Mouse (Mus musculus): ENCODE measurements around the gene Apoo. TPM values are rescaled to one million over a fixed set of nuclear protein-coding genes. Genes with fewer than 3 reads are reported as not detected.
"Not testable (repeated sequence)": the region's sequence is repeated elsewhere in the genome, so short reads cannot be mapped to it uniquely, and the experiment has no call there.

Gene Apoo
- polyA plus RNA-seq (2016; fragmentation: Nextera tagmentation; extraction: Ambion mirVana) = 94.1 and 101 TPM in 2 replicates

GRCm38 (mm10) chrX:94366670-94367241 lies at the start of gene Apoo, which contains the start of gene Fam90a1b:
Apoo (plus strand) TSS chrX:94367117.
Fam90a1b (minus strand) TSS chrX:94366777.
- Histone ChIP-seq H3K4me1 (replicated peaks) (peaks cover 5% of the 10 kb centered on the region; the same call in 1 of the 2 replicates), H3K4me2 (peak within 1 kb of the TSS; percentile 52), H3K27ac (peak within 1 kb of the TSS; percentile 74; the same call in 1 of the 2 replicates), H3K9ac (replicated peaks) (peak within 1 kb of the TSS; percentile 48), H3K9me3 (no peaks in the 10 kb centered on the region), H3K27me3 (peaks cover 62% of the 10 kb centered on the region), H3K4me3 (replicated peaks) (peak within 1 kb of the TSS; percentile 51), H3K36me3 (no peaks in the 10 kb centered on the region)
- ATAC-seq (ENCODE audit: insufficient number of reproducible peaks, insufficient read depth, low FRiP score, low TSS enrichment, low read depth) = peak; percentile 99
- 12% methylated on average over 43 of the region's 46 CpGs for WGBS

GRCm38 (mm10) chrX:94321036-94321902 lies 45.6 kb upstream of the Apoo start:
- no peak overlapping the region for H3K9ac ChIP-seq (replicated peaks)
- no peaks in the 10 kb centered on the region for H3K36me3 ChIP-seq
- H3K9me3 ChIP-seq = no peaks in the 10 kb centered on the region
- no peak for ATAC-seq (ENCODE audit: insufficient number of reproducible peaks, insufficient read depth, low FRiP score, low TSS enrichment, low read depth)
- WGBS = 86% methylated on average over 11 of the region's 11 CpGs
- H3K4me1 ChIP-seq (replicated peaks) = no peaks in the 10 kb centered on the region
- no peak overlapping the region for H3K27ac ChIP-seq
- H3K27me3 ChIP-seq = peaks cover 45% of the 10 kb centered on the region
- H3K4me2 ChIP-seq = no peak overlapping the region
- no peak overlapping the region for H3K4me3 ChIP-seq (replicated peaks)

- H3K4me1 ChIP-seq (replicated peaks); H3K9ac ChIP-seq (replicated peaks); H3K4me3 ChIP-seq (replicated peaks); H3K27ac ChIP-seq; H3K9me3 ChIP-seq; ATAC-seq (ENCODE audit: insufficient number of reproducible peaks, insufficient read depth, low FRiP score, low TSS enrichment, low read depth); H3K4me2 ChIP-seq; H3K36me3 ChIP-seq: not testable (repeated sequence)
- H3K27me3 ChIP-seq = peaks cover 27% of the 10 kb centered on the region
- 79% methylated on average over 4 of the region's 4 CpGs for WGBS
Observed at GRCm38 (mm10) chrX:94343638-94344037, 23.3 kb upstream of the Apoo start.

- Histone ChIP-seq H3K4me3 (replicated peaks) (peak overlapping the region; percentile 22), H3K36me3 (no peaks in the 10 kb centered on the region), H3K9me3 (no peaks in the 10 kb centered on the region), H3K4me1 (replicated peaks) (peaks cover 5% of the 10 kb centered on the region; the same call in 1 of the 2 replicates), H3K9ac (replicated peaks) (no peak overlapping the region), H3K4me2 (peak overlapping the region; percentile 52), H3K27me3 (peaks cover 60% of the 10 kb centered on the region), H3K27ac (no peak overlapping the region)
- ATAC-seq (ENCODE audit: insufficient number of reproducible peaks, insufficient read depth, low FRiP score, low TSS enrichment, low read depth) = no peak
- WGBS = 25% methylated on average over 14 of the region's 14 CpGs
Observed at GRCm38 (mm10) chrX:94365381-94365925, 1.5 kb upstream of the Apoo start.

GRCm38 (mm10) chrX:94366029-94366428 lies 888 bp upstream of the Apoo start:
- H3K9me3 ChIP-seq = no peaks in the 10 kb centered on the region
- H3K4me2 ChIP-seq = peak overlapping the region; percentile 52
- H3K27ac ChIP-seq = no peak overlapping the region
- peak overlapping the region; percentile 22 for H3K4me3 ChIP-seq (replicated peaks)
- no peak overlapping the region for H3K9ac ChIP-seq (replicated peaks)
- ATAC-seq (ENCODE audit: insufficient number of reproducible peaks, insufficient read depth, low FRiP score, low TSS enrichment, low read depth) = no peak
- WGBS = 14% methylated on average over 16 of the region's 16 CpGs
- peaks cover 61% of the 10 kb centered on the region for H3K27me3 ChIP-seq
- H3K4me1 ChIP-seq (replicated peaks) = peaks cover 5% of the 10 kb centered on the region; the same call in 1 of the 2 replicates
- no peaks in the 10 kb centered on the region for H3K36me3 ChIP-seq

- H3K4me1 ChIP-seq (replicated peaks) = peaks cover 5% of the 10 kb centered on the region; the same call in 1 of the 2 replicates
- H3K9me3 ChIP-seq = no peaks in the 10 kb centered on the region
- no peaks in the 10 kb centered on the region for H3K36me3 ChIP-seq
- H3K4me3 ChIP-seq (replicated peaks) = peak overlapping the region; percentile 51
- peaks cover 57% of the 10 kb centered on the region for H3K27me3 ChIP-seq
- peak overlapping the region; percentile 50 for H3K4me2 ChIP-seq
- ATAC-seq (ENCODE audit: insufficient number of reproducible peaks, insufficient read depth, low FRiP score, low TSS enrichment, low read depth) = no peak; the same call in none of the 2 replicates
- peak overlapping the region; percentile 74; the same call in 1 of the 2 replicates for H3K27ac ChIP-seq
- H3K9ac ChIP-seq (replicated peaks) = peak overlapping the region; percentile 48
- 23% methylated on average over 13 of the region's 17 CpGs for WGBS
Observed at GRCm38 (mm10) chrX:94367248-94367647, 331 bp downstream of the Apoo start.

- no peak for ATAC-seq (ENCODE audit: insufficient number of reproducible peaks, insufficient read depth, low FRiP score, low TSS enrichment, low read depth)
- H3K4me3 ChIP-seq (replicated peaks) = no peak overlapping the region
- H3K4me1 ChIP-seq (replicated peaks) = no peaks in the 10 kb centered on the region
- no peak overlapping the region for H3K4me2 ChIP-seq
- 90% methylated on average over 5 of the region's 5 CpGs for WGBS
- H3K27ac ChIP-seq = no peak overlapping the region
- H3K27me3 ChIP-seq = peaks cover 49% of the 10 kb centered on the region
- H3K9ac ChIP-seq (replicated peaks) = no peak overlapping the region
- H3K36me3 ChIP-seq = peaks cover 8% of the 10 kb centered on the region; the same call in 1 of the 2 replicates
- H3K9me3 ChIP-seq = no peaks in the 10 kb centered on the region
Observed at GRCm38 (mm10) chrX:94378734-94379133, 11.8 kb downstream of the Apoo start.

- Histone ChIP-seq H3K9ac (replicated peaks) (no peak overlapping the region), H3K9me3 (no peaks in the 10 kb centered on the region), H3K27ac (no peak overlapping the region), H3K4me2 (no peak overlapping the region), H3K4me1 (replicated peaks) (no peaks in the 10 kb centered on the region), H3K27me3 (peaks cover 2% of the 10 kb centered on the region), H3K36me3 (no peaks in the 10 kb centered on the region), H3K4me3 (replicated peaks) (no peak overlapping the region)
- 44% methylated on average over 3 of the region's 3 CpGs for WGBS
- ATAC-seq (ENCODE audit: insufficient number of reproducible peaks, insufficient read depth, low FRiP score, low TSS enrichment, low read depth) = no peak
Observed at GRCm38 (mm10) chrX:94408975-94409374, 42.1 kb downstream of the Apoo start.

GRCm38 (mm10) chrX:94420210-94420609 lies 53.3 kb downstream of the Apoo start:
- Histone ChIP-seq H3K4me2 (no peak overlapping the region), H3K9ac (replicated peaks) (no peak overlapping the region), H3K27me3 (peaks cover 10% of the 10 kb centered on the region), H3K36me3 (no peaks in the 10 kb centered on the region; the same call in 1 of the 2 replicates), H3K4me1 (replicated peaks) (no peaks in the 10 kb centered on the region), H3K4me3 (replicated peaks) (no peak overlapping the region), H3K9me3 (no peaks in the 10 kb centered on the region), H3K27ac (no peak overlapping the region)
- WGBS = 88% methylated on average over 2 of the region's 2 CpGs
- ATAC-seq (ENCODE audit: insufficient number of reproducible peaks, insufficient read depth, low FRiP score, low TSS enrichment, low read depth) = no peak

GRCm38 (mm10) chrX:94431548-94432375 lies 64.8 kb downstream of the Apoo start:
- Histone ChIP-seq H3K36me3 (no peaks in the 10 kb centered on the region), H3K9me3 (no peaks in the 10 kb centered on the region), H3K9ac (replicated peaks) (no peak overlapping the region), H3K4me3 (replicated peaks) (no peak overlapping the region), H3K4me1 (replicated peaks) (no peaks in the 10 kb centered on the region), H3K27me3 (peaks cover 30% of the 10 kb centered on the region), H3K27ac (no peak overlapping the region), H3K4me2 (no peak overlapping the region)
- WGBS = 39% methylated on average over 9 of the region's 9 CpGs
- no peak for ATAC-seq (ENCODE audit: insufficient number of reproducible peaks, insufficient read depth, low FRiP score, low TSS enrichment, low read depth)
